Mouse (Mus musculus) thymus, postnatal 25 days (tissue): ENCODE measurements around the gene Galnt17.

Source experiments
- DNase-seq: peaks from one replicate; pipeline ENCODE4 v3.0.0; 2022

The Galnt17 gene

DNA sequence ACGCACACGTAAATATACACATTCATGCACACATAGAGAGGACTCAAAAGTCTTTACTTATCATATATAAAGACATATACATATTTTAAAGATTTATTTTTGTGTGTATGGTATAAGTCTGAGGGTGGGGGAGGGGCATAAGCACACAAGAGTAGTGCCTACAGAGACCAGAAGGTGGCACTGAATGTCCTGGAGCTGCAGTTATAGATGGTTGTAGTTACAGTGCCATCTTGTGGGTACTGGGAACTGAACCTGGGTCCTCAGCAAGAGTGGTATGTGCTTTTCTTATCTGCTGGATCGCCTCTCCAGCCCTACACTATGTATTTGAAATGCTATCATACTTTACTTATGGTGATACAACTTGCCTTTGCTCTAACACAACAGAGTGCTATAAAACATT lies 68.5 kb downstream of the Galnt17 start:
- no peak for DNase-seq

DNA sequence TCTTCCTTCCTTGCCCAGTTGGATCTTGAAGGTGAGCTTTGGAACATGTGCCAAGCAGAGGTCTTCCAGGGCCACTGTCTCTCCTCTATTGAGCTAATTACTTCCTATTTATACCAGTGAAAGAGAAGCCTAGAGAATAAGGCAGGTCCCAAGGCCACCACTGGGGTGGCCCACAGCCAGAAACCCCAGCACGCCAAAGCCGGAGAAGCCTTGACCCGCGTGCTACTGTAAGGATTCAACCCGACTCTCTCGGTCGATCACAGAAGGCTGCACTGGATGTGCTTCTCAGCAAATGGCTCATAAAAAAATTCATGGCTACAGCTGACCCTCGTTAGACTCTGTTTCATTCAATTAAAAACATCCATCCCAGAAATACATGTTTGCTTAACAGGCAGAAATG lies 71.4 kb downstream of the Galnt17 start:
- no peak for DNase-seq

DNA sequence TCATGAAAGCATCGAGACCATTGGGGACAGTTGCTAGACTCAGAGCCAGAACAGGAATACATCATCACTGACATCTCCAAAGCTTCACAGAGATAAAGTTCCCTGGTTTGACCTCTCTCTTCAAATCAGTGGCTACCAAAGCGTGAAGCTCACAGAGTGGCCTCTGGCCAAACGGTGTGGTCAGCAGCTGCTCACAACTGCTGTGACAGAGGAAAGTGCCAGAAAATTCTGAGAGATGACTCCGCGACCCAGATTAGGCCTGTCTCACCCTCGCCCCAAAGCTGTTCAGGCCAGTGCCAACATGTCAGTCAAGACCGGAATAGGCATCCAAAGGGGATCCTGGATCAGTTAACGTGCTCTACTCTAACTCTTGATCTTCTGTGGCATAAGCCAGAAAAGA lies 74.5 kb downstream of the Galnt17 start:
- no peak for DNase-seq

DNA sequence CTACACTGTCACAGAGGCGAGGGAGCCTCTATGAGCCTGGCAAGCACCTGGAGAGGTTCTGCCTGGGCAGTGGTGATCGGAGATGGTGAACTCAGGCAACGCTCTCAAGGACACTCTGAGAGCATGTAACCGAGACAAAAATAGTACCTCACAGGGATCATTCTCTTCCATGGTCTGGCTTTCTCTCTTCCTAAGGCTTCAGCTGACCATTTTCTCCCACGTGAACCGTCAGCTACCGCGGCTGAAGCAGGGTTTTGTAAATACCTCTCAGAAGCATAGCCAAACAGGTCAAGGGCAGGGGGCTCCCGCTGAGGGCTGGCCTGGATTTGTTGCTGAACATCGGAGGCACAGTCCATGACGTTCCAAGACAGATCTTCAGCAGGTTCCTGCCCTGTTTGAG lies 77.2 kb downstream of the Galnt17 start:
- no peak for DNase-seq

DNA sequence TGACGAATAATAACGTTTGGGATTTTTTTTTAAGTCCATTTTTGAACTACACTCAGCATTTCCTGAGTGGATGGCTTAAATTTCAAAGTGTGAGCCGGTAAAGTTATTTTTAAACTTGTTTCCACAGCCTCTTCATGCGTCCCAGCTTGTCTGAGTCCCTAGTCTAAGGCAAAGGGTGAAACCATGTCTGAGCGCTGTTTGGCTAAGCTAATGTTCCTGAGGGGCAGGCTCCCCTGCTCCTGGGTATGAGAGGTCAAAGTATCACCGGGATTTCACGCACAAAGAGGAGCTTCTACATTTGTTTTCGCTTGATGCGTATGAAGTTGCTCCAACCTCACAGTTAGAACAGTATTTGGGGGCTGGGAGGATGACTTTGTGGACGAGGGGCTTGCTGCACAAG lies 78.6 kb downstream of the Galnt17 start:
- DNase-seq: no peak

DNA sequence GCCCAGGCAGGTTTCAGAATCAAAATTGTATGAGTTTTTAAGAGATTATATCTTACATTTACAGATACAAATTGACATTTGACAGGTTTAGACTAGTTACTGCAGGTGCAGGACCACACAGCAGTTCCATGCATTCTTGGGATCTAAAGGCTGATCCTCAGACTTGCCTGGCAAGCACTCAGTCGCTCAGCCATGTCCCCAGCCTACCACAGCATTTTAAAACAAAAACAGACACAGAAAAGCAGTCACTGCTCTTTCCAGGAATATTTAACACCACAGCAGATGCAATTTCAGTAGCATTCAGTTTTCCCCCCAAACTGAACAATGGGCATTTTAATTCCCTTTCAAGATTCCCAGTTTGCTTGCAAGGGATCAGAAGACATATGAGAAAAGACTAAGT lies 84.9 kb downstream of the Galnt17 start:
- DNase-seq: no peak

DNA sequence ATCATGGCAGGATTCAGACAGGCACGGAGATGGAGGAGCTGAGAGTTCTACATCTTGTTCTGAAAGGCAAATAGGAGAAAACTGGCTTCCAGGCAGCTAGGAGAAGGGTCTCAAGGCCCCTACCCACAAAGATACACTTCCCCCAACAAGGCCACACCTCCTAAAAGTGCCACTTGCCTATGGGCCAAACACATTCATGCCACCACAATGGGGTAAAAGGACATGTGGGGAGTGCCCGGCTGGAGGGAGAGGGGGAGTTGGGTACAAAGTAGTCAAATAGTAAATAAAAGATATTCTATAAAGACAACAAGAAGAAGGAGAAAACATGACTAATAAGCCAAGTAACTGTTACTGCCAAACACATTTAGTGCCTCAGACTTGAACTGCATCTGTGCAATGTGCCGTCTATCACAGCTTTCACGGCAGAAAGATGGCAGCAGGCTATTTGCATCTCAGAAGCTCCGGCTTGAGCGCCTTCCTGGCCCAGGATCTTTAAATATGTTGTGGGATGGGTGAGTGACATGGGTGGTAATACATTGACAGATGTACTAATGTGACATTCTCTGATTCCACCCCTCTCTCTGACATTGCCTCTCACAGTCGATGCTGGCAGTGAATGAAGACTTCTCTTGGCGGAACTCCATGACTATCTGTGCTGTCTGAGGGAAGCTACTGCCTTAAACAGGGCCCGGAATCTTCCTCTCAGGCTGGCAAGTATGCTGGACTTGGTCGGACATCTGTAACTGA lies 85.6 kb downstream of the Galnt17 start:
- DNase-seq: no peak

DNA sequence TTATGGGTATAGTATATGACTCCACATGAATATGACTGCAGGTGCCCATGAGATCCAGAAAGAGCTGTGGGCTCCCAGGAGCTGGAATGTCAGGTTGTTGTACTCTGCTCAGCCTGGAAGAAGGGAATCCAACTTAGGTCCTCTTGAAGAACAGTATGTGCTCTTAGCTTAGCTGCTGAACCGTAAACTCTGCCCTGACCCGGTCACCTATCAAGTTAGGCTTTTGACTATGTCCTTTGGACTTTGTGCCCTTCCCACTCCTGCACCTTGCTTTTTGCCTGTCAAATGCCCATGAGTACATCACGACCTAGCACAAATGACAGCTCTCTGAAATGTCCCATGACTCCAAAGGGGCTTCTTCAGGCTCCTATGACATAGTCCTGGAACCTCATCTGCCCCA lies 90.1 kb downstream of the Galnt17 start:
- DNase-seq: no peak

- DNase-seq: no peak
These were observed 96.7 kb downstream of the Galnt17 start for GRCm38 (mm10) chr5:131211618-131212017.

GRCm38 (mm10) chr5:131201146-131201545 lies 107.2 kb downstream of the Galnt17 start:
- DNase-seq: no peak

DNA sequence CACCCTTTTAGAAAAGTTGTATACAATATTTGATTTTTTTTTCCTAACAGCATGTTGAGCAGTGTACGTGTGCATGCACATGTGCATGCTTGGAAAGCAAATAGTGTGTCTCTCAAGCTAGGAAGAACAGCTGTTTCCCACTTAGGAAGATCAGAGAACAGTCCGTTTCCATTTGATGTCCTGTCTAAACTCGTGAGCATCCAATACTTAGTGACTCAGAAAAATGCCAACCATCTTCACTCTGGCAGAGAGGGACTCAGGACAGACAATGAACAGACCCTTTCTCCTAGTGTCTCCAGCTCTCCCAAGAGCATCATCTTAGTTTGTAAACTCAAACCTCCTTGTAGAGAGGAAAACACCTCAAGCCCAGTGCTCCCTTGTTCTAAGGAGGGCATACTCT lies 116.0 kb downstream of the Galnt17 start:
- DNase-seq: no peak

DNA sequence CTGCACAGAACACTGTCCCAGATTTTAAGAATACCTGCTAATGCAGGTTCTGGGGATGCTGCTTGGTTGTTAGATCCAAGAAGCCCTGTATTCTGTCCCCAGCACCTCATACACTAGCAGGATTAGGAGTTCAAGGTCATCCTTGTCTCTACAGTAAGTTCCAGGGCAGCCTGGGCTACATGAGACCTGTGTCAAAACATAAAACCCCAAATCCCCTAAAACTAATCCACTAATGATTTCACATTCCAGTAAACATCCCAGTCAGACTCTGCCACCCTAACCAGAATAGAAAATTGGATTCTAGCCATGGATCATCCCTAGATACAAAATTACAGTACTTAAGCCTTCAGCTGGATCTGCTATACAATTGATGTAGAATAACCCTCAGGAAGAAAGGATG lies 123.7 kb downstream of the Galnt17 start:
- DNase-seq: no peak

DNA sequence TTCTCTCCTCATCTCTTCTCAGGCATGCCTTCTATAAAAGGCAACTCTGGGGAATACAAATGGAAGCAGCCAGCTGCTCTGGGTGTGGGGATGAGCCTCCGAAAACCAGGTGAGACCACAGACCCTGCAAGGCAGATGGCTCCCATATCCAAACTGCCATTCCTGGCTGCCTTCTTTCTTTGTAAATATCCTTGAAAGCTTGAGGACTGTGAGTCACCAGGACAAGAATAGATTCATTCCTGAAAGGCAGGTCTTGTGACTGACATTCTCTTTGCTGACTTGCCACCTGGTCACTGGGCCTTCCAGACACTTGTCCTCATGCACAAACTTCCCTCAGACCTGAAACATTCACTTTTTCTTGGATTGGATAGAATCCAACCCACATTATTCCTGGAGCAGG lies 127.1 kb downstream of the Galnt17 start:
- no peak for DNase-seq

DNA sequence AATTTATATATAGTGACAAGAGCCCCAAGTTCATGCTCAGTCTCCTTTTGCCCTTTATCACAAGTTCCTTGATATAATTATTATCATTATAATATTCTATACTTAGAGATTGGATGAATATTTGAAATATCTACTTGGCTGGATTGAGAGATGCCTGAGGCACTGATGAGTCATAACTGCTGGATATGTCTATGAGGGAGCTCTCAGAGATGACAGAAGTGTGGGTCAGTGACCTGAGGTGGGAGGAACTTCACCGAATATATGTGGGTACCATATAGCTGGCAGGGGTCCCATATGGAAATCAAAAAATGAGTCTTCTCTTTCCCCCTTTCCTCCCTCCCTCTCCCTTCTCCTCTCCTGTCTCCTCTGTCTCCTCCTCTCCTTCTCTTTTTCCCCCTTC lies 127.5 kb downstream of the Galnt17 start:
- DNase-seq: no peak

GRCm38 (mm10) chr5:131177851-131178250 lies 130.4 kb downstream of the Galnt17 start:
- DNase-seq: no peak

DNA sequence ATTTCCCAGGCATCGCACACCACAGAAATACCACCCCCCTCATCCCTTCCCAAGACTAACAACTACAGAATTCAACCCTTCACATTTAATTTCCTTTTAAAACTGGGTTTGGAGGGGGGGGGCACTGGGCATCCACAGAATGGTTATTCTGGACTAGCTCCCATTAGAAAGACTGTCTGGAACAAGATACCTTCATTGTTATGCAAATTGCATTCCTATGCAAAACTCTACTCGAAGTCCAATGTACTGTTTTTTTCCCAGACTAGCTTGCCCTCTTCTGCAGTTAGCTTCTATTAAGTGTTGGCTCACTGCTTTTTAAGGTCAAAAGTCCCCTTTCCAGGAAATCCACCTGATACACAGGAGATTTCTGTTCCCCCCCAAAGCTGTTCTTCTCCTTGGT lies 131.1 kb downstream of the Galnt17 start:
- no peak for DNase-seq

DNA sequence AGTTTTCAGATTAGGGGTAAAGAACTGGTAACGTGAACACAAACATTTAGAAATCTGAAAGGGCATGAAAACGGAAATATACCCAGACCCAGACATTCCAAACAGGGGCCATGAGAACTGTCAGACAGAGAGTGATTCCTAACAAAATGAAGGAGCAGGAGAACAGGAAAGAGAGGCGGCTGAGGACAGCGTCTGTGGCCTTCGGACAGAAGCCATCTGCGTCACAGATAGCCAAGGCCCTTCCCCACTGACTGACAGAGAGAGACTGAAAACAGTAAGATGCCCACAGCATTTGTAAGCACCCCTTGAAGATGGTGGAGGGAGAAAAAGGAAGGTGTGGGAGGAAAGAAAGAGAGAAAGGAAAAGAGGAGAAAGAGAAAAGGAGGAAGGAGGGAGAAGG lies 139.1 kb downstream of the Galnt17 start:
- no peak for DNase-seq

- no peak for DNase-seq
These were observed 140.9 kb downstream of the Galnt17 start for GRCm38 (mm10) chr5:131167366-131167765.

DNA sequence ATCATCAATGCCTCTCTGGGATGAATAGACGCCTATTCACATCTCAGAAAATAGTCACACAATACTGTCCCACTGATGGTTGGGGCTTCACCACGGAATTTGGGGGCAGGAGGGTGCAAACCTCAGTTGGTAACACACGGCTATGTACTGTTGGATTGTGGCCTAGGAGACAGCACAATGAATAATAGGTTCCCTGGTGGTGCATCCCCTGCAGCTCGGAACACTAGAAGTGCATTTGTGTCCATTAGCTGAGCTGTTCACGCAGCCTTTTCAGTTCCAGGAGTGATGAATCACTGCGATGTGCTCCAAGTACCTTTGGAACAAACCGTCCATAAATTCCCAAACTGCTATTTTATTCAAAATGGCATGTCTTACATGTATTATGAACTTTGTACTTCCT lies 142.6 kb downstream of the Galnt17 start:
- DNase-seq: no peak

- no peak for DNase-seq
These were observed 150.4 kb downstream of the Galnt17 start for GRCm38 (mm10) chr5:131157866-131158265.

DNA sequence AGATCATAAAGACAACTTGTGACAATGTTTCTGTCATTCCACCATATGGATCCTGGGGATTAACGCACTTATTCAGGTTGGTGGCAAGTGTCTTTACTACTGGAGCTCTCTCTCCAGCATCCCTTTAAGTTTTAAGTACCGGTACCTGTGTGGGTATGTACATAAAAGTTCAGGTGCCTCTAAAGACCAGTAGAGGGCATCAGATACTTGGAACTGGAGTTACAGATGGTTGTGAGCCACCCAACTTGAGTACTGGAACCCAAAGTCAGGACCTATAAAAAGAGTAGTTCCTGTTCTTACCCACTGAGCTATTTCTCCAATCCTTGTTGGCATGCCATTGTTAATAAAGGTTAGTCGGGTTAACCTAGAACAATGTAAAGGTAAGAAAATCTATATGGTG lies 152.0 kb downstream of the Galnt17 start:
- DNase-seq: no peak

- DNase-seq: no peak
These were observed 165.7 kb downstream of the Galnt17 start for GRCm38 (mm10) chr5:131142606-131143005.

- DNase-seq: no peak
These were observed 173.5 kb downstream of the Galnt17 start for GRCm38 (mm10) chr5:131134809-131135208.

- DNase-seq: no peak
These were observed 187.9 kb downstream of the Galnt17 start for GRCm38 (mm10) chr5:131120296-131120840.

- no peak for DNase-seq
These were observed 188.4 kb downstream of the Galnt17 start for GRCm38 (mm10) chr5:131119896-131120295.
